Mouse (Mus musculus): ENCODE measurements around the gene Lpin1.

The Lpin1 gene

DNA sequence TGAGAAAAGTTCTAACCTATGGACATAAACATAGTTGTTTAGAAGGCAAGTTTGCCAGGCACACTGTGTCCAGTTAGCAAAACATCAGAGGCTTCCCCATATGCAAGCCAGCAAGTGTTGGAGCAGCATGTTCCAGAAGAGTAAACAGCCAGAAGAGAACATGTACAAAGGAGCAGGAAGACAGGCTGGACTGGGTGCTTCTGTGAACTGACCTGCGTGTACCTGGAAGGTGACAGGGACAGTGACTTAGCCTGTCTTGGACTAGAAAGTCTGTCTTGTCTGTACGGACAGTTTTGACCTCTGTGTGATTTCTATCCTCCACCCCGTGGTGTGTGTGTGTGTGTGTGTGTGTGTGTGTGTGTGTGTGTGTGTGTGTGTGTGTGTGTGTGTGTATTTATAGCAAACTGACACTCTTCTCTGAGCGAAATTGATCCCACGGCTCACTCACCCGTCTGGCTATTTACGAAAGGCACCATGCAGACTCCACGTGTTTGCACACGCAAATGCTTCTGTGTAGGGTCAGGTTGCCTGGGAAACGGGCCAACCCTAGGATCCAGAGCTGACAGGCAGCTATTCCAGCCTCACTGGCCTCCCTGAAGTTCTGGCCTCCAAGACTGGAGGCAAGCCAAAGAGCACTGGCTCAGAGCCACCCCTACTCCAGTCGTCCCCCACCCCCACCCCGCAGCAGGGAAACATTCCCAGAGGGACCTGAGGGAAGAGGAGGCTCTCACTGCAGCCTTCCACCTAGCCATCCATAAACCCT, 7.9 kb upstream of the Lpin1 start:
- DNase-seq (ENCODE audit: low read depth) = no peak

- DNase-seq (ENCODE audit: low read depth) = no peak
Observed at GRCm38 (mm10) chr12:16615738-16616137, 5.0 kb upstream of the Lpin1 start.

GRCm38 (mm10) chr12:16614556-16614955, 3.8 kb upstream of the Lpin1 start:
- DNase-seq (ENCODE audit: low read depth) = no peak

DNA sequence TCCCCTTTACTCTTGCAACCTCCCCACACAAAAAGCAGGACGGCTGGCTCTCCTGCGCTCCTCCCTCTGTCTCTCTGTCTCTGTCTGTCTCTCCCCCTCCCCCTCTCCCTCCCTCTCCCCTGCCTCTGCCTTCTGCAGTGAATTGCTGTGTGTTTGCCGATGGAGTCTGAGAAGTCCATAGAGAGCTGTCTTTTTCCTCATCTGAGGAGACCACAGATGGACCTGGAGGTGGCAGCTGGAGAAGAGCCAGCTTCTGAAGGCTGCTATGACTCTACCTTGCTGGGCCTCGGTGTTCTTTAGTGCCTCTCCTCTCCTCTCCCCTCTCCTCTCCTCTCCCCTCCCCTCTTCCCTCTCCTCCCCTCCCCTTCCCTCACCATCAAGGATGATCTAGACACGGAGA, 5.1 kb downstream of the Lpin1 start:
- no peak for DNase-seq (ENCODE audit: low read depth)

DNA sequence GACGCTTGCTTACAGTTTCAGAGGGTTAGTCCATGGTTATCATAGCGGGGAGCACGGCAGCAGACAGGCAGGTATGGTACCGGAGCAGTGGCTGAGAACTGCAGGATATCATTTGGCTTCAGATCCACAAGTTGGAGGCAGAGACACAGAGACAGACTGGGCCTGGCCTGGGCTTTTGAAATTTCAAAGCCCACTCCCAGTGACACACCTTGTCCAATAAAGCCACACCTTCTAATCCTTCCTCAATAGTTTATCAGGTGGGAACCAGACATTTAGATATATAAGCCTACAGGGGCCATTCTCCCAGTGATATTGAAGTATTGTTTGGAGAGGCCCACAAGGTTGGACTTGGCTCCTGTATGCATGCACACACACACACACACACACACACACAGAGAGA, 8.5 kb downstream of the Lpin1 start:
- no peak for DNase-seq (ENCODE audit: low read depth)

GRCm38 (mm10) chr12:16600374-16600773, 10.4 kb downstream of the Lpin1 start:
- DNase-seq (ENCODE audit: low read depth) = no peak

DNA sequence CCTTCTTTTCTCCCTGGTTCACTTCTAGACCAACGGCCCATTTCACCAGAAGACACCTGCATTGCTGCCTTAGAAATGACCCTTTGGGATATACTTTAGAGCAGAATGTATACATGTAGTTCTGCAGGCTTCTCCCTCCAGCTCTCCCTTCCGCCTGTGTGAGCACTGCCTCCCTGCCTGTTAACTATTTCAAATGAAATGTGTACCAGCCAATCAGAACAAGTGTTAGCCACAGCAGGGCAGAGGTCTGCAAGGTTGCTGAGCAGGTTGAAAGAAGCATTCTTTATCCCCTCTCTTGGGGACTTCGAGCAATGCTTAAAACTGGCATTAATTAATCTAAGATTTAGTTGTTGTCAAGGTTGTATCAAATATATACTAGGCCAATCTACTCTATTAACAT, 11.4 kb downstream of the Lpin1 start:
- no peak for DNase-seq (ENCODE audit: low read depth)

GRCm38 (mm10) chr12:16593761-16594160, 17.0 kb downstream of the Lpin1 start:
- no peak for DNase-seq (ENCODE audit: low read depth)

DNA sequence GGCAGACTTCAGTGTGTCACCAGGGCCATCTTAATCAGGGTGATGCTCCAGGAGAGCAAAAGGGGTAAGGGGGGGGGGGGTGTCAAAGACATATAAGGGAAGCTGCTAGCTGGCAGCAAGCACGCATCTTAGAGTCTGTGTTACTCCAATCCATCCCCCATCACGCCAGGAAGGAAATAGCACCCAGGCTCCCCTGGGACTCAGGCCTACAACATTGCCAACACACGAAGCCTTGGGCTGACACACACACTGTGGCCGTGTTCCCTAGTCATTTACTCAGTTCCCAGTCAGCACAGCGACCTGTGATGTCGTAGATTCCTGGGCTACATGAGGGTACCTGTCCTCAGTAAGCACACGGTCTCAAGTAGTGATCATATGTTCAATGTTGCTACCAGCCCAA, 17.8 kb downstream of the Lpin1 start:
- DNase-seq (ENCODE audit: low read depth) = no peak

- no peak for DNase-seq (ENCODE audit: low read depth)
Observed at GRCm38 (mm10) chr12:16592451-16592850, 18.3 kb downstream of the Lpin1 start.

DNA sequence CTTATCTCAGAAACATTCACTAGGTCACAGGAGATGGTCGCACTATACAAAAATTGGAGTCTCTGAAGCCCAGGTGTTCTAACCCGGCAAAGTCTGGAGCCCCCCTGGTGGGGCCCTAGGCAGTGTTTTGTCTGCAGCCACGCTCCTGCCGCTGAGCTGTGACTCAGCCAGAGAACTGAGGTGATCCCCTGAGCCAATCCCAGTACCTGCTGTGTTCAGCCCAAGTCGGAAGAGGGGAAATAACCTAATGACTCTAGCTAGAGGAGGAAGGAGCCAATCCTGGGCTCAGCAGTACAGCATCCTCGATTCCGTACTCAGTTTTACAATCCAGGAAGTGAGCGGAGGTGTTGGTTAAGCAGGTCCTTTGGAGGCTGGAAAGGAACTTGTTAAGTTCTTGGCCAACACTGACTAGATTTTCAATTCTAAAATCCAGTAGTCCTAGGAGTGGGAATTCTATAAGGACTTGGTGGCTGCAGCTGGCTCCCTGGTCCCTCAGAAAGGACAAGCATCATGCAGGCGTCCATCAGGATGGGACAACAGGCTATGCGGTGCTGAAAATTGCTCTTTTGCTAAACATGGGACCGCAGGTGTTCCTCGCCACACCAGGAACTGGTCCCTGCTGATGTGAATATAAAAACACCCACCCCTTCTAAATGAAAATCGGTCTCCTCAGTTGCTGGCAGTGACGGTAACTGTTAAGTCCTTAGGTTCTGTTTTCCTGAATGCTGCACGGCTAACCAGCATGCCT, 19.1 kb downstream of the Lpin1 start:
- DNase-seq (ENCODE audit: low read depth) = peak; percentile 92

DNA sequence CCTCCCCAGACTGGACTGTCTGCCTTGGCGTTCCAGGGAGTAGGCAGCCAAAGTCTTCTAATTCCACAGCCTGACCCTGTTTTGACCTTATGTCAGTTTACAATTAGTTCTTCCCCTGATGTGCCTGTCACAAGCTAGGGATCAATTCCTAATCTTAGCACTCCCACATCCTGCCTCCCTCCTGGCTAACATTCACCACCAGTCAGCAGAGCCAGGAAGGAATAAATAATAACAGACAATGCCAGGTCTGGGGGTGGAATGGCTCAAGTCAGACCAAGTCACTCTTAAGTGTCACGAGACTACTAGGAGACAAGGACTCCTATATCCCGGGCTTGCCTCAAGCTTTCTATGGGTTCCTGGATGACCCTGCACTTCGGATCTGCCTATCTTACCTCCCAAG, 20.8 kb downstream of the Lpin1 start:
- peak; percentile 13 for DNase-seq (ENCODE audit: low read depth)

DNA sequence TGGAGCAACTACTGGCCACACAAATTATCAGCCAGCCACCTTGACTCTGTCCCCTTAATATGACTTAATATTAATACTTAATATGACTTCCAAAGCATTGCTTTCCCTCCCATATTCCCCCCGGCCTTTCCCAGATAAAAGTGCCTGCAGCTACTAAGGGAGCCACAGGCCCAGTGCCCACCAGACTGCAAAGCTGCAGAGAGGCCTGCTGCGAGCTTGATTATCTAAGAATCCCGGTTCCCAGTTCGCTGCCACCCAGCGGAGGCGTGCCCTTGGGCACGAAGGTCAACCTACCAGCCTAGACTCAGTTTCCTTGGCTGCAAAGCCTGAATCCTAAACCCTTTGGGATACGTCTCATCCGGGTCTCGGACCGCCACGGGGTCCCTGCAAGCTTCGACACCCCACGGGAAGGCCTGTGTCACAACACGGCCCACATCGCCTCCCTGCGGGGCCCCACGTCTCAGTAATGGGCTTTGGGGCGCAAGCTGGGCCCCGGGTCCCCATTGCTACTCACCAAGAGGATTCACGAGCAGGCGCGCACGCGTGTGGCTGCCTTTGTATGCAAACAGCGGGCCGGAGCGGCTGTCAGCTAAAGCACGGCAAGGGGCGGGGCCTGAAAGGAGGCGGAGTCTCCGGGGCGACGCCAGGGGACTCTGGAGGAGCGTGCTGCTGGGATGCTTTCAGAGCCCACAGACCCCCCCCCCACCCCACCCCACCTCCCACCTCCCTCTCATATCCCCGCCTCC, 21.4 kb downstream of the Lpin1 start:
- DNase-seq (ENCODE audit: low read depth) = peak; percentile 83

- DNase-seq (ENCODE audit: low read depth) = peak; percentile 28
Observed at GRCm38 (mm10) chr12:16588396-16589042, 22.2 kb downstream of the Lpin1 start.

DNA sequence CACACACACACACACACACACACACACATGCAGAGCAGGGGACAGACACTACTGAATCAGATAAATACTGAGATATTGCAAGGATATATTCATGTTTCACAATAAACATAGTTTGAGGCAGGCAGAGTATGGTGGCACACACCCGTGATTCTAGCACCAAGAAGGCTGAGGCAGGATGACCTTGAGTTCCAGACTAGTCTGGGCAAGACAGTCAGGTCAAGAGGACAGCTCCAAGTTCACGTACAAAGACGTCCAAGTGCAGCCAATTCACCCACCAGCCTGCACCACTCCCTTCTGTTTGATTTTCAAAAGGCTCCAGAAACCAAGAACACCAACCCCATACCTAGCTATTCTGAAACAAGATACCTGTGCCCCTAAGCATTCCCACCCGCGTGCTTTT, 23.0 kb downstream of the Lpin1 start:
- peak; percentile 14 for DNase-seq (ENCODE audit: low read depth)

DNA sequence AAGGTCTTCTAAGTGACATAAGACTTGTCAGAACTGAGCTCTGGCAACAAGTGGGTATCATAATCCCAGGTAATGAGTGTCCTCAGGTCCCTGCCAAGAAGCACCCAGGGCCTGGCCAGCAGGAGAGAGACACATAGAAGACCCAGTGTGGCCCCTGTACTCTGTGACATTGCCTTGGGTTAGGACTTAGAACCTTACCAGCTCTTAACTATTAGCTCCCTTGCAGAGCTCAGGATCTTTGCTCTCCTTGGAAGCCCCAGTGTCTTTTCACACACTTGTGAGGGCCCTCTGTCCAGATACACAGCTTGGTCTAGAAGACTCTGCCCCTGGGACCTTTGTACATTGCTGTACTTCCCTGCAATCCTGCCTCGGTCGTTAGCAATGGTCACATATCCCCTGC, 23.7 kb downstream of the Lpin1 start:
- no peak for DNase-seq (ENCODE audit: low read depth)

GRCm38 (mm10) chr12:16584964-16585363, 25.8 kb downstream of the Lpin1 start:
- no peak for DNase-seq (ENCODE audit: low read depth)

DNA sequence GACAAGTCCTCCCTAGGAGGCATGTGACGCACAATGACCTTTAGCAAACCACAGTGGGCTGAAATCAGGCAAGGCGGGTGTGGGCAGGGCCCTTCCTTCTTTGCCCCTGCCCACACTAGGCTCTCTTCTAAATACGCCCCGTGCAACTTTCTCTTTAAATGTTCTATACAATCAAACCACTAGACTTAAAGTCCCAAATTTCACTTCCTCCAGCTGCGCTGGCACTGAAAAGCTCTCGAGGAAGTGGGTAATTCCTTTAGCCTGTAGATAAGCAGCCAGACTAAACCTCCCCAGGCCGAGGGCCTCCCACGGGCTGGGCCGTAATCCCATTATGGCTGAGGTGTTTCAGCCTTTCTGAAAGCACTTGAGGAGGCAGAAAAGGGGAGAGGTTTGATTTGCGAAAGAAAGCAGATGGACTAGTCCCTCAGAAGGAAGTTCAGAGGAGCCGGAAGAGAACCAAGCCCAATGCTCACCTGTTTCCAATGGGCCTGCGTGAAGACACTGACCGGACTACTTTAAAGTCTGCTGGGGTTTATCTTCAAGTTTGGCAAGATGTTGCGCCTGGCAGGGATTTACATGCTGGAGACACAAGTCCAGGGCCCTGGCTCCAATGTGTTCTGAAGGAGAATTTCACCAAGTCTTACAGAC, 26.6 kb downstream of the Lpin1 start:
- DNase-seq (ENCODE audit: low read depth) = peak; percentile 90

- DNase-seq (ENCODE audit: low read depth) = peak; percentile 15
Observed at GRCm38 (mm10) chr12:16583313-16583712, 27.5 kb downstream of the Lpin1 start.

DNA sequence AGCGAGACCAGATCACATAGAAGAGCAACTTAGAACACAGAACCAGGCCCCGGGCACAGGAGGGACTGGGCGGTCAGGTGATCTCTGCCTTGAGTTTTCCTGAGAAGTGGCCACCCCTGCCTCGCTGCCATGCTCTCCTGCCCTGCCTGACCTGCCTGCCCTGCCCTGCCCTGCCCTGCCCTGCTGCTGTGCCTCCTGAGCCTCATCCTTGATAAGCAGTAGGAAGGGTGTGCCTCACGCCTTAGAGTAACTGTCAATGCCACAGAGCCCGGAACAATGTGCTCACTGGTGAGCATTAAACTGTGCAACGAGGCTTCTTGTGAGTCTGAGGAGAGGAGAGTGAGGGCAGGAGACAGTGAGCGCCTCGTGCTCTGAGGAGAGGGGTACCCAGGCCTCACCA, 30.5 kb downstream of the Lpin1 start:
- no peak for DNase-seq (ENCODE audit: low read depth)

DNA sequence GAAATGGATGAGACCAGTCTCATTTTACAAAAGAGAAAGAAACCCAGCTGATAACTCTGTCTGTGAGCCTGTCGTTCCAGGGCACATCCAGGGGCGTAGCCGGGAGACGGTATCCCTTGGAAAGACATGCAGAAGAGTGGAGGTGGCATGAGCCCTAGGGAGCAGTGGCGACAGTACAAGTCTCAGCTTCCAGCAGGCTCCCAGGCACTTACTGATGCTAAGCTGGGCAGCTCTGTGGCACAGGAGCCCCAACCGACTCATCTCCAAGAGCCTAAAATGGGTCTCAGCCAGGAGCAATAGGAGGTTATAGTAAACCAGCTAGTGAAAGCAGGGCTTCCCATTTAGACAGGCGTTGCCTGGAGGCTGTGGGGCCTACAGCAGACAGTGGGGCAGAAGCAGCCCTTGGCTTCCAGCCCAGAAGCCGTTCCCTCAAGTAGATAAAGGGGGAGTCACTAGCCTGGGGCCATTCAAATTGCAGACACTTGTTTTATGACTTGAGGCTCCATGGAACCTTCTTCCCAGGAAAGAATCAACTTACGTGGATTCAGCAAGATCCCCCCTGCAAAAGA, 33.0 kb downstream of the Lpin1 start:
- no peak for DNase-seq (ENCODE audit: low read depth)

GRCm38 (mm10) chr12:16571278-16571677, 39.5 kb downstream of the Lpin1 start:
- DNase-seq (ENCODE audit: low read depth) = no peak
